Mouse (Mus musculus): Measurements from ENCODE around the gene Osbpl8. TPM values are rescaled to one million over a fixed set of nuclear protein-coding genes. Genes with fewer than 3 reads are reported as not detected.

The Osbpl8 gene
- polyA plus RNA-seq, 1 experiment from 2014 or later = 23.7 TPM

- 92% methylated on average over 6 of the region's 6 CpGs for WGBS
- Histone ChIP-seq H3K9ac (replicated peaks; ENCODE audit: low read depth, low read length) (no peak overlapping the region), H3K27me3 (replicated peaks; ENCODE audit: control insufficient read depth, insufficient read depth, low read length) (no peaks in the 10 kb centered on the region), H3K4me1 (replicated peaks; ENCODE audit: control insufficient read depth, insufficient read depth, low read length) (peaks cover 8% of the 10 kb centered on the region), H3K9me3 (ENCODE audit: control insufficient read depth, low read length) (no peaks in the 10 kb centered on the region), H3K27ac (ENCODE audit: low read length) (no peak overlapping the region), H3K36me3 (ENCODE audit: control insufficient read depth, insufficient read depth) (no peaks in the 10 kb centered on the region), H3K4me2 (ENCODE audit: low read length) (no peak overlapping the region), H3K4me3 (replicated peaks; ENCODE audit: low read length) (no peak overlapping the region)
- ATAC-seq = no peak
Observed at GRCm38 (mm10) chr10:111161373-111161772, 3.2 kb upstream of the Osbpl8 start.

GRCm38 (mm10) chr10:111163025-111163424 lies 1.5 kb upstream of the Osbpl8 start:
- 85% methylated on average over 3 of the region's 3 CpGs for WGBS
- no peak overlapping the region for H3K9ac ChIP-seq (replicated peaks; ENCODE audit: low read depth, low read length)
- H3K27me3 ChIP-seq (replicated peaks; ENCODE audit: control insufficient read depth, insufficient read depth, low read length) = no peaks in the 10 kb centered on the region
- no peaks in the 10 kb centered on the region for H3K36me3 ChIP-seq (ENCODE audit: control insufficient read depth, insufficient read depth)
- no peak overlapping the region for H3K4me3 ChIP-seq (replicated peaks; ENCODE audit: low read length)
- H3K9me3 ChIP-seq (ENCODE audit: control insufficient read depth, low read length) = no peaks in the 10 kb centered on the region
- no peak for ATAC-seq
- peaks cover 12% of the 10 kb centered on the region for H3K4me1 ChIP-seq (replicated peaks; ENCODE audit: control insufficient read depth, insufficient read depth, low read length)
- no peak overlapping the region for H3K4me2 ChIP-seq (ENCODE audit: low read length)
- no peak overlapping the region for H3K27ac ChIP-seq (ENCODE audit: low read length)

GRCm38 (mm10) chr10:111163601-111164240 lies 831 bp upstream of the Osbpl8 start:
- H3K36me3 ChIP-seq (ENCODE audit: control insufficient read depth, insufficient read depth) = no peaks in the 10 kb centered on the region
- H3K4me2 ChIP-seq (ENCODE audit: low read length) = peak overlapping the region; percentile 70
- H3K9ac ChIP-seq (replicated peaks; ENCODE audit: low read depth, low read length) = no peak overlapping the region
- 21% methylated on average over 9 of the region's 9 CpGs for WGBS
- no peak for ATAC-seq
- no peaks in the 10 kb centered on the region for H3K9me3 ChIP-seq (ENCODE audit: control insufficient read depth, low read length)
- H3K27me3 ChIP-seq (replicated peaks; ENCODE audit: control insufficient read depth, insufficient read depth, low read length) = no peaks in the 10 kb centered on the region
- H3K4me3 ChIP-seq (replicated peaks; ENCODE audit: low read length) = peak overlapping the region; percentile 86
- H3K27ac ChIP-seq (ENCODE audit: low read length) = peak overlapping the region; percentile 96
- H3K4me1 ChIP-seq (replicated peaks; ENCODE audit: control insufficient read depth, insufficient read depth, low read length) = peaks cover 12% of the 10 kb centered on the region

GRCm38 (mm10) chr10:111165219-111165981 lies 848 bp downstream of the Osbpl8 start:
- Histone ChIP-seq H3K27me3 (replicated peaks; ENCODE audit: control insufficient read depth, insufficient read depth, low read length) (no peaks in the 10 kb centered on the region), H3K4me1 (replicated peaks; ENCODE audit: control insufficient read depth, insufficient read depth, low read length) (peaks cover 12% of the 10 kb centered on the region), H3K4me3 (replicated peaks; ENCODE audit: low read length) (peak overlapping the region; percentile 86), H3K9ac (replicated peaks; ENCODE audit: low read depth, low read length) (peak overlapping the region; percentile 97), H3K27ac (ENCODE audit: low read length) (peak overlapping the region; percentile 96), H3K4me2 (ENCODE audit: low read length) (peak overlapping the region; percentile 70), H3K36me3 (ENCODE audit: control insufficient read depth, insufficient read depth) (no peaks in the 10 kb centered on the region), H3K9me3 (ENCODE audit: control insufficient read depth, low read length) (no peaks in the 10 kb centered on the region)
- under 1% methylated on average over 52 of the region's 52 CpGs for WGBS
- ATAC-seq = peak; percentile 66

- Histone ChIP-seq H3K4me1 (replicated peaks; ENCODE audit: control insufficient read depth, insufficient read depth, low read length) (peaks cover 12% of the 10 kb centered on the region), H3K27ac (ENCODE audit: low read length) (no peak overlapping the region), H3K9ac (replicated peaks; ENCODE audit: low read depth, low read length) (peak overlapping the region; percentile 97; the same call in 1 of the 2 replicates), H3K4me2 (ENCODE audit: low read length) (peak overlapping the region; percentile 70), H3K9me3 (ENCODE audit: control insufficient read depth, low read length) (no peaks in the 10 kb centered on the region), H3K36me3 (ENCODE audit: control insufficient read depth, insufficient read depth) (no peaks in the 10 kb centered on the region), H3K27me3 (replicated peaks; ENCODE audit: control insufficient read depth, insufficient read depth, low read length) (no peaks in the 10 kb centered on the region), H3K4me3 (replicated peaks; ENCODE audit: low read length) (peak overlapping the region; percentile 86)
- no peak for ATAC-seq
- WGBS = 28% methylated on average over 4 of the region's 4 CpGs
Observed at GRCm38 (mm10) chr10:111166057-111166841, 1.7 kb downstream of the Osbpl8 start.

GRCm38 (mm10) chr10:111167444-111167843 lies 2.9 kb downstream of the Osbpl8 start:
- H3K4me2 ChIP-seq (ENCODE audit: low read length) = no peak overlapping the region
- WGBS = 95% methylated on average over 4 of the region's 4 CpGs
- H3K4me3 ChIP-seq (replicated peaks; ENCODE audit: low read length) = no peak overlapping the region
- H3K27ac ChIP-seq (ENCODE audit: low read length) = no peak overlapping the region
- H3K27me3 ChIP-seq (replicated peaks; ENCODE audit: control insufficient read depth, insufficient read depth, low read length) = no peaks in the 10 kb centered on the region
- H3K36me3 ChIP-seq (ENCODE audit: control insufficient read depth, insufficient read depth) = no peaks in the 10 kb centered on the region
- no peaks in the 10 kb centered on the region for H3K9me3 ChIP-seq (ENCODE audit: control insufficient read depth, low read length)
- H3K4me1 ChIP-seq (replicated peaks; ENCODE audit: control insufficient read depth, insufficient read depth, low read length) = peaks cover 12% of the 10 kb centered on the region
- no peak for ATAC-seq
- no peak overlapping the region for H3K9ac ChIP-seq (replicated peaks; ENCODE audit: low read depth, low read length)

- Histone ChIP-seq H3K4me1 (replicated peaks; ENCODE audit: control insufficient read depth, insufficient read depth, low read length) (peaks cover 12% of the 10 kb centered on the region), H3K9me3 (ENCODE audit: control insufficient read depth, low read length) (no peaks in the 10 kb centered on the region), H3K27me3 (replicated peaks; ENCODE audit: control insufficient read depth, insufficient read depth, low read length) (no peaks in the 10 kb centered on the region), H3K4me2 (ENCODE audit: low read length) (no peak overlapping the region), H3K4me3 (replicated peaks; ENCODE audit: low read length) (no peak overlapping the region), H3K36me3 (ENCODE audit: control insufficient read depth, insufficient read depth) (no peaks in the 10 kb centered on the region), H3K9ac (replicated peaks; ENCODE audit: low read depth, low read length) (no peak overlapping the region), H3K27ac (ENCODE audit: low read length) (no peak overlapping the region)
- ATAC-seq = no peak
- WGBS = 82% methylated on average over 3 of the region's 3 CpGs
Observed at GRCm38 (mm10) chr10:111168305-111168704, 3.8 kb downstream of the Osbpl8 start.

GRCm38 (mm10) chr10:111171246-111171934 lies 6.8 kb downstream of the Osbpl8 start:
- H3K27ac ChIP-seq (ENCODE audit: low read length) = no peak overlapping the region
- no peak for ATAC-seq
- WGBS = 93% methylated on average over 15 of the region's 15 CpGs

More at GRCm38 (mm10) chr10:111171246-111171934, 6.8 kb downstream of the Osbpl8 start:
- Histone ChIP-seq H3K9ac (replicated peaks; ENCODE audit: low read depth, low read length) (no peak overlapping the region), H3K27me3 (replicated peaks; ENCODE audit: control insufficient read depth, insufficient read depth, low read length) (no peaks in the 10 kb centered on the region), H3K4me1 (replicated peaks; ENCODE audit: control insufficient read depth, insufficient read depth, low read length) (peaks cover 4% of the 10 kb centered on the region), H3K9me3 (ENCODE audit: control insufficient read depth, low read length) (no peaks in the 10 kb centered on the region), H3K4me3 (replicated peaks; ENCODE audit: low read length) (no peak overlapping the region), H3K36me3 (ENCODE audit: control insufficient read depth, insufficient read depth) (no peaks in the 10 kb centered on the region), H3K4me2 (ENCODE audit: low read length) (no peak overlapping the region)

All from forebrain, embryonic 16.5 days (tissue).